Mouse (Mus musculus): Measurements from ENCODE around the gene Cdh22.

DNA sequence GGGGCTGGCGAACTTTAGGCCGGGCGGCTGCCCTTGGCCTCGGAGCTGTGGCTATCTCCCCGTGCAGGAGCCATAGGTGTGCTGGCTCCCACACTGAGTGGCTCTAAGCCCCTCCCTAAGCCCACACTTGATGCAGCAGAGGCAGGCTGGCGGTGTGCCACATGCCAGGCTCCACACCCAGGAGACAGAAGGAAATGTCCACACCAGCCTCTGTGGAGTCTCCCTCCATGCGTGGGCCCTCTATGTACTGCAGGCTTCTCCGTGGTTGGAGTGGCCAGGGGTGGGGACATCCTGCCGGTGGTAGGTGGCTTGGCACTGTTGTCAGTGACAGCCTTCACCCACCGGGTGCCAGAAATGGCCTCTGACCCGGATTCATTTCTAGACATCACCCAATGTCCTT is 5.6 kb downstream of the Cdh22 start:
- TF ChIP-seq POLR2AphosphoS2 (IDR thresholded peaks at IDR 0.05; ENCODE audit: insufficient read length, low read depth), result no peak
- TF ChIP-seq TCF12 (IDR thresholded peaks at IDR 0.05; ENCODE audit: insufficient read depth, poor library complexity, severe bottlenecking), result no peak
- TF ChIP-seq MYOG (IDR thresholded peaks at IDR 0.05; ENCODE audit: control insufficient read depth in 1 of 3, insufficient read depth in 1 of 3, insufficient read length in 2 of 3, low read depth in 2 of 3), result no peak
- TF ChIP-seq POLR2A (IDR thresholded peaks at IDR 0.05; ENCODE audit: insufficient read length, low read depth), result no peak
- no peak for TF ChIP-seq E2F4 (IDR thresholded peaks at IDR 0.05; ENCODE audit: insufficient read depth)
- TF ChIP-seq MAX (IDR thresholded peaks at IDR 0.05; ENCODE audit: low read depth), result no peak
- no peak for TF ChIP-seq MYOD1 (IDR thresholded peaks at IDR 0.05; ENCODE audit: control insufficient read depth in 1 of 3, insufficient read length in 2 of 3, low read depth in 2 of 3)
- TF ChIP-seq TCF3 (IDR thresholded peaks at IDR 0.05; ENCODE audit: insufficient read length, low read depth), result no peak

All from myocyte (in vitro differentiated cells).